Mouse (Mus musculus) liver, adult 2 months (tissue): ENCODE results near the gene Fcgrt. TPM values are rescaled to one million over a fixed set of nuclear protein-coding genes. Genes with fewer than 3 reads are reported as not detected.

Experiments
- DNase-seq: peaks from one replicate; pipeline ENCODE4 v3.0.0-alpha.2; 2011; ENCODE audit warnings: low read depth, low spot score; ENCODE audit errors: extremely low read depth
- H3K27ac ChIP-seq: fragments of 200-500 bp; replicated peaks from 2 replicates; pipeline ENCODE4 v1.5.1; 2012; ENCODE audit warnings: low read depth, mild to moderate bottlenecking, control low read depth, inconsistent platforms, low read length; ENCODE audit not compliant: insufficient read depth
- H3K27me3 ChIP-seq: fragments of 200-500 bp; 2 replicates; pipeline ENCODE4 v1.6.1; 2012; ENCODE audit warnings: mild to moderate bottlenecking, moderate library complexity, low read length, inconsistent platforms; ENCODE audit not compliant: control insufficient read depth, insufficient read depth
- H3K36me3 ChIP-seq: fragments of 200-500 bp; 2 replicates; pipeline ENCODE4 v1.6.1; 2012; ENCODE audit warnings: low read length, inconsistent platforms; ENCODE audit not compliant: control insufficient read depth, insufficient read depth
- H3K4me1 ChIP-seq: fragments of 200-500 bp; 2 replicates; pipeline ENCODE4 v1.6.1; 2011; ENCODE audit warnings: low read length; ENCODE audit not compliant: control insufficient read depth, insufficient read depth
- H3K4me3 ChIP-seq: fragments of 200-500 bp; 2 replicates; pipeline ENCODE4 v1.5.1; 2011; ENCODE audit warnings: low read depth, mild to moderate bottlenecking, control low read depth, low read length, moderate library complexity; ENCODE audit not compliant: insufficient read depth
- H3K79me2 ChIP-seq: fragments of 200-500 bp; 2 replicates; pipeline ENCODE4 v1.6.1; 2012; ENCODE audit warnings: inconsistent platforms, mild to moderate bottlenecking, low read length, moderate library complexity; ENCODE audit not compliant: control insufficient read depth, insufficient read depth
- H3K9ac ChIP-seq: fragments of 200-500 bp; 2 replicates; pipeline ENCODE4 v1.6.1; 2012; ENCODE audit warnings: low read depth, mild to moderate bottlenecking, control low read depth, inconsistent platforms, low read length
- CTCF ChIP-seq: fragments of 200-500 bp; IDR thresholded peaks from 2 replicates; pipeline ENCODE4 v1.5.1; 2011; ENCODE audit warnings: low read depth, low read length, control low read depth
- POLR2A ChIP-seq: fragments of 200-500 bp; IDR thresholded peaks from 2 replicates; pipeline ENCODE4 v1.6.1; 2011; ENCODE audit warnings: low read length, control low read depth; ENCODE audit not compliant: insufficient read depth; ENCODE audit errors: extremely low read depth
- WGBS: fragments of 180-500 bp; shearing (Covaris S2); methylation state at CpG from one replicate; pipeline ENCODE4 v1.1.7; 2018; 5-methylcytosine and 5-hydroxymethylcytosine counted together
- polyA plus RNA-seq: library from polyadenylated mRNA; depleted of rRNA; stranded (reverse); fragments of >200 nt; gene quantifications from 2 replicates; pipeline ENCODE4 v1.2.3, GENCODE M21; 2012
- total RNA-seq: library from RNA; depleted of rRNA; stranded (reverse); fragments of >200 nt; gene quantifications from 2 replicates; pipeline ENCODE4 v1.2.3, GENCODE M21; 2014

Gene Fcgrt
- total and polyA plus RNA-seq, 2 experiments: 170 to 188 TPM

DNA sequence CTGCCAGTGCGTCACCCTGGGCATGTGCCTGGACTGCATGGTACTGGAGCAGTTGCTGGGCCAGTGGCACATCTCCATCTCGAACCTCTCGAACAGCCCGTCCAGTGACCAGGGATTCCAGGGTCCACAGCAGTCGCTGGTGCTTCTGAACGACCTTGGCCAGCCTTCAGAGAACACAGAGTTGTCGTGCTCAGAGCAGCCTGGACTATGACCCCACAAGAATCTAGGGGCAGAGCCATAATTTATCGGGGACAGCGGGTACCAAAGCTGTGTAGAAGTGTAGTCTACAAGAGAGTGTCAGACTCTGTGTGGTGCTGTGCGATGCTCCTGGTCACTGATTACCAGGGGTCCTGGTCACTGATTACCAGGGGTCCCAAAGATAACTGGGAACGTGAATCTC lies 44.2 kb upstream of the Fcgrt start:
- 24% methylated on average over 11 of the region's 11 CpGs for WGBS
- peak overlapping the region; percentile 92 for H3K27ac ChIP-seq
- no peaks in the 10 kb centered on the region for H3K27me3 ChIP-seq
- peaks cover 16% of the 10 kb centered on the region for H3K4me1 ChIP-seq
- peaks cover 19% of the 10 kb centered on the region; the same call in 1 of the 2 replicates for H3K36me3 ChIP-seq
- peak overlapping the region; percentile 28; the same call in 1 of the 2 replicates for H3K9ac ChIP-seq
- no peak for TF ChIP-seq CTCF
- no peaks in the 10 kb centered on the region for H3K79me2 ChIP-seq
- peak; percentile 97 for DNase-seq
- no peak overlapping the region for H3K4me3 ChIP-seq

DNA sequence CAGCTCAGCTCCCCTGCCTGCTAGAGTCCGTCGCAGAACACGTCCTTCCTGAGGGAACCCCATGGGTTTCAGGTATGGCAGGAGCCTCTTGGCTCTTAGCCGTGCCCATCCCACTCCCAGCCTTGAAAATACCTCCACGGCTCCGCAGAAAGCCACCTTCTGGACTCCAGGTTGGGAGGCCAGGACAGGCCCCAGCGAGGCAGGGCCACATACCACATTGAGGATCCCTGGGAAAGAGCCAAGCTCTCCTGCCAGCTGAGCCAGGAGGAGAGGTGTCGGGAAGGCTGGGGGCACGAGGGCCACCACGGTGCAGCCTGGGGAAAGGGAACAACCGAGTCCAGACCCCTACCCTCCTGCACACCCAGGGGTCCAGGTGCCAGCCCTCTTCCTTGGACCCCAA lies 43.6 kb upstream of the Fcgrt start:
- H3K27me3 ChIP-seq: no peaks in the 10 kb centered on the region
- peak overlapping the region; percentile 28 for H3K9ac ChIP-seq
- H3K79me2 ChIP-seq: no peaks in the 10 kb centered on the region
- no peak for TF ChIP-seq POLR2A
- TF ChIP-seq CTCF: no peak
- WGBS: 37% methylated on average over 11 of the region's 11 CpGs
- peak overlapping the region; percentile 81 for H3K27ac ChIP-seq
- peaks cover 21% of the 10 kb centered on the region; the same call in 1 of the 2 replicates for H3K36me3 ChIP-seq
- H3K4me3 ChIP-seq: peak overlapping the region; percentile 21; the same call in 1 of the 2 replicates
- peak; percentile 55 for DNase-seq
- peaks cover 16% of the 10 kb centered on the region for H3K4me1 ChIP-seq

DNA sequence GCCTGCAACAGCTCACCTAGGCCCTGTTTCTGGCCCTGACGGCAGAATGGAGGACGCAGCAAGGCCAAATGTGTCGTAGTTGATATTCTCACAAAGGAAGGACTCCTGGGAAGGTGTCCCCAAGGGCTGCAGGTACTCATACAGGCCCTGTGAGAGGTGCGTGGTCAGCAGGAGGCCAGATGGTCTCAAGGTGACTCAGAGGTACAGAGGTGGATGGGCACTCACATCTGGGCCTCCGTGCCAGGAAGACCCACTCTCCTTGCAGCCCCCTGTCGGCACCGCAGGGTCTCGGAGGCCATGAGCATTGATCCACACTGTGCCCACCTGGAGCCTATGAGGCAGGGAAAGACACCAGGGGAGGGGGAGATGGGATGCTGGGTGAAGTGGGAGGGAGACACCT lies 41.8 kb upstream of the Fcgrt start:
- WGBS: 96% methylated on average over 8 of the region's 8 CpGs
- no peak overlapping the region for H3K27ac ChIP-seq
- DNase-seq: no peak
- H3K4me3 ChIP-seq: no peak overlapping the region
- peaks cover 23% of the 10 kb centered on the region; the same call in 1 of the 2 replicates for H3K36me3 ChIP-seq
- H3K9ac ChIP-seq: no peak overlapping the region
- no peaks in the 10 kb centered on the region for H3K27me3 ChIP-seq
- no peaks in the 10 kb centered on the region for H3K79me2 ChIP-seq
- TF ChIP-seq POLR2A (no peak), CTCF (no peak)
- H3K4me1 ChIP-seq: peaks cover 12% of the 10 kb centered on the region

- Histone ChIP-seq H3K27me3 (no peaks in the 10 kb centered on the region), H3K4me1 (peaks cover 20% of the 10 kb centered on the region), H3K79me2 (no peaks in the 10 kb centered on the region), H3K27ac (no peak overlapping the region), H3K4me3 (no peak overlapping the region), H3K36me3 (peaks cover 23% of the 10 kb centered on the region; the same call in 1 of the 2 replicates), H3K9ac (no peak overlapping the region)
- no peak for DNase-seq
- TF ChIP-seq CTCF: no peak
- TF ChIP-seq POLR2A: no peak
- 95% methylated on average over 13 of the region's 13 CpGs for WGBS
Observed at GRCm38 (mm10) chr7:45144368-45145174, 40.9 kb upstream of the Fcgrt start.

- 96% methylated on average over 5 of the region's 5 CpGs for WGBS
- TF ChIP-seq POLR2A (no peak), CTCF (no peak)
Observed at GRCm38 (mm10) chr7:45141914-45142313, 38.3 kb upstream of the Fcgrt start.

GRCm38 (mm10) chr7:45141319-45141718 lies 37.7 kb upstream of the Fcgrt start:
- Histone ChIP-seq H3K27me3 (no peaks in the 10 kb centered on the region), H3K36me3 (peaks cover 23% of the 10 kb centered on the region; the same call in 1 of the 2 replicates), H3K27ac (no peak overlapping the region), H3K9ac (no peak overlapping the region), H3K4me1 (peaks cover 8% of the 10 kb centered on the region; the same call in 1 of the 2 replicates), H3K4me3 (no peak overlapping the region), H3K79me2 (no peaks in the 10 kb centered on the region)
- 95% methylated on average over 3 of the region's 3 CpGs for WGBS
- no peak for DNase-seq
- TF ChIP-seq CTCF (no peak), POLR2A (no peak)

More at GRCm38 (mm10) chr7:45141914-45142313, 38.3 kb upstream of the Fcgrt start:
- H3K27me3 ChIP-seq: no peaks in the 10 kb centered on the region
- peaks cover 8% of the 10 kb centered on the region; the same call in 1 of the 2 replicates for H3K4me1 ChIP-seq
- no peaks in the 10 kb centered on the region for H3K79me2 ChIP-seq
- peaks cover 23% of the 10 kb centered on the region; the same call in 1 of the 2 replicates for H3K36me3 ChIP-seq
- no peak overlapping the region for H3K4me3 ChIP-seq
- no peak for DNase-seq
- no peak overlapping the region for H3K27ac ChIP-seq
- no peak overlapping the region for H3K9ac ChIP-seq
